Mouse (Mus musculus) spleen, postnatal 36 days (tissue): ENCODE results near the gene Pfkfb4.
A peak's percentile ranks its signal among the peaks of the same experiment; 100 is the strongest.

Source experiments
- DNase-seq, 2 experiments: peaks; one replicate each; pipeline ENCODE4 v3.0.0; 2022; ENCODE audit warnings: low spot score in 2 of 2, mixed read lengths in 1 of 2

The Pfkfb4 gene

GRCm38 (mm10) chr9:108991428-108992084, at the start of gene Pfkfb4:
TSS of gene Pfkfb4 (plus strand) at chr9:108991778.
- DNase-seq, result peak; percentile 99 to 100

GRCm38 (mm10) chr9:108945111-108945510, 46.5 kb upstream of the Pfkfb4 start:
- DNase-seq, result no peak

DNA sequence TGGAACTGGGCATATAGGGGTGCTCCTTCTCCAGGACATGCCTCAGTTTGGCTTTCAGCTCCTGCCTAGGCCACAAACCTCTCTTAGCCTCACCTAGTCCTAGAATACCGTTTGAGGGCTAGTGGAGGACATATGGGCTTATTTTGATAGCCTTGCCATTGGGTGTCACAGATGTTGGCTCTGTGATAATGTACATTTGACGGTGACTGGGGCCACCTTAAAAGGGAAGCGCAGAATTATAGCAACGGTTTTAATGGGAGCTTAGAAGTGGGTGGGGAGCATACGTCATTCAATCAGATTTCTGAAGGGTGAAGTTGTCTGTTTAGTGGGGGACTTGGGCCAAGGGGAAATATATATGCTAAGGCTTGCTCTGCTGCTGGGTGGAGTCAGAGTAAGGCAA, 46.0 kb upstream of the Pfkfb4 start:
- no peak for DNase-seq

- peak in 1 of 2 experiments; percentile 9 for DNase-seq
Observed at GRCm38 (mm10) chr9:108949231-108949966, 42.2 kb upstream of the Pfkfb4 start.

- DNase-seq, result no peak
Observed at GRCm38 (mm10) chr9:108949967-108950728, 41.4 kb upstream of the Pfkfb4 start.

GRCm38 (mm10) chr9:108953081-108953636, 38.4 kb upstream of the Pfkfb4 start, which contains the start of gene Col7a1:
TSS of gene Col7a1 (plus strand) at chr9:108953586.
- no peak for DNase-seq

DNA sequence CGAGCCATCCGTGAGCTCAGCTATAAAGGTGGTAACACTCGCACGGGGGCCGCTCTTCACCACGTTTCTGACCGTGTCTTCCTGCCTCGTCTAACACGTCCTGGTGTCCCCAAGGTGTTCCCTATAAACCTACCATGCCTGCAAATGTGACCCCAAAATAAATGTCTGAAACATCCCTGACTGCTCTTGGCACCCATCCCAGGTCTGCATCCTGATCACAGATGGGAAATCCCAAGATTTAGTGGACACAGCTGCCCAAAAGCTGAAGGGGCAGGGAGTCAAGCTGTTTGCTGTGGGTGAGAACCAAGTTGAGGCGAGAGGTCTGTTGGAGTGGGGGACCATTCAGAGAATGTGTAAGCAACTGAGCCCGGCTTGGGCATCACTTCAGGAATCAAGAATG, 36.3 kb upstream of the Pfkfb4 start:
- DNase-seq, result no peak

- no peak for DNase-seq
Observed at GRCm38 (mm10) chr9:108955846-108956245, 35.7 kb upstream of the Pfkfb4 start.

- no peak for DNase-seq
Observed at GRCm38 (mm10) chr9:108963577-108963976, 28.0 kb upstream of the Pfkfb4 start.

- DNase-seq, result no peak
Observed at GRCm38 (mm10) chr9:108964338-108964737, 27.2 kb upstream of the Pfkfb4 start.

- DNase-seq, result no peak
Observed at GRCm38 (mm10) chr9:108970623-108971022, 21.0 kb upstream of the Pfkfb4 start.

DNA sequence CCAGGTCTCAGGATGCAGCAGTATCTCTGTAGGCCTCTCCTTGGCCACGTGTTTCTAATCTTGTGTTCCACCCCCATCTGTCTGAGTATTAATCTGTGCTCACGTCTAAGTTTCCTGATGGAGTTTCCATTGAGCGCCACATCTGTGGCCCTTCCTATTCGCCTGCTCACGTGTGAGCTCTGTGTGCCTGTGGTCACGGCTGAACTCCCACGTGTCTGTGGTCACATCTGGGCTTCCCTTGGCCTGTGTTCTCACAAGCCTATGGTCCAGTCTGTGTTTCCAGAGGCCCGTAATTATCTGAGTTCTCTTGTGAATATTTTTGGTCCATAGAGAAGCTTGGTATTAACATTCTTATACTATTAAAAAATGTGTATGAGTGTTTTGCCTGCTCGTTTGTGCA, 15.1 kb upstream of the Pfkfb4 start:
- no peak for DNase-seq

DNA sequence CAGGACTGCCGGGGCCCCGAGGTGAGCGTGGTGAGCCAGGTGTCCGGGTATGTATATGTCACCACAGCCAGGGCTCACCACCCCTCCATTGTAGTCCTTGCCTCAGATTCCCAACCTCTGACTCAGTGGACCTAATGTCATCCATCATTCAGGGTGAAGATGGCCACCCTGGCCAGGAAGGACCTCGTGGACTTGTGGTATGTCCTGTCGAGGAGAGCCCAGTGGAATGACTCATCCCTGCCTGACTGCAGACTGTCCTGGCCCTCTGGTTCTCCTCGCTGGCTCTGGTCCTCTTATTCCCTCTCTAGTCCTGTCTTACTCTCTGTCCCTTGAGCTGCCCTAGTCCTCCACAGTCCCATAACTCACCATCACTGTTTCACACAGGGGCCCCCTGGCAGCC, 13.6 kb upstream of the Pfkfb4 start:
- DNase-seq, result no peak

DNA sequence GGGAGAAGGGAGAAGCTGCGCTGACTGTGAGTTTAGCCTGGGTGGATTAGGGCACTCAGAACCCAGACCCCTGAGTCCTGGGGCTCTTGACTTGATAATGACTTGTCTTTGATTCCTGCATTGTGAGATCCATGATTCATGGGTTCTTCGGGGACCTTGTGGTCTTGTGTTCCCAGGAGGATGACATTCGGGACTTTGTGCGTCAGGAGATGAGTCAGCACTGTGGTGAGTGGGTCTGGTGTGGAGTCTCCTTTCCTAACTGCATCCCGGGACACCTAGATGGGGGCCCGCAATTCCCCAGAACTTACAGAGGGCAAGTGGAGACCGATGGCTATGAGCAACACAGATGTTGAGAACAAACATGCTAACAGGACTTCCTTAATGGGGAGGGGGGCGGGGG, 9.1 kb upstream of the Pfkfb4 start:
- no peak for DNase-seq

- no peak for DNase-seq
Observed at GRCm38 (mm10) chr9:108983209-108983608, 8.4 kb upstream of the Pfkfb4 start.

DNA sequence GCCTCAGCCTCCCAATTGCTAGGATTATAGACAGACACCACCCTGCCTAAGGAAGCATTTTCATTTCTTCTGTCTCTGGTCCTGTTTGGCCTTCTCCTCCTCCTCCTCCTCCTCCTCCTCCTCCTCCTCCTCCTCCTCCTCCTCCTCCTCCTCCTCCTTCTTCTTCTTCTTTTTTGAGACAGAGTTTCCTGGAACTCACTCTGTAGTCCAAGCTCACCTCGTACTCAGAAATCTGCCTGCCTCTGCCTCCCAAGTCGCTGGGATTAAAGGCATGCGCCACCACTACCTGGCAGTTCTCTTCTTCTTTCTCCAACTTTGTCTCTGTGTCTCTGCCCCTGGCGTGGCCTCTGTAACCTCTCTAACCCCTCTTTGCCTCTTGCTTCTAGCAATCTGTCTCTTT, 5.9 kb upstream of the Pfkfb4 start, which contains the start of gene Ucn2:
Ucn2 (plus strand) TSS at position 301 of the 400 bp plus-strand sequence.
- no peak for DNase-seq

DNA sequence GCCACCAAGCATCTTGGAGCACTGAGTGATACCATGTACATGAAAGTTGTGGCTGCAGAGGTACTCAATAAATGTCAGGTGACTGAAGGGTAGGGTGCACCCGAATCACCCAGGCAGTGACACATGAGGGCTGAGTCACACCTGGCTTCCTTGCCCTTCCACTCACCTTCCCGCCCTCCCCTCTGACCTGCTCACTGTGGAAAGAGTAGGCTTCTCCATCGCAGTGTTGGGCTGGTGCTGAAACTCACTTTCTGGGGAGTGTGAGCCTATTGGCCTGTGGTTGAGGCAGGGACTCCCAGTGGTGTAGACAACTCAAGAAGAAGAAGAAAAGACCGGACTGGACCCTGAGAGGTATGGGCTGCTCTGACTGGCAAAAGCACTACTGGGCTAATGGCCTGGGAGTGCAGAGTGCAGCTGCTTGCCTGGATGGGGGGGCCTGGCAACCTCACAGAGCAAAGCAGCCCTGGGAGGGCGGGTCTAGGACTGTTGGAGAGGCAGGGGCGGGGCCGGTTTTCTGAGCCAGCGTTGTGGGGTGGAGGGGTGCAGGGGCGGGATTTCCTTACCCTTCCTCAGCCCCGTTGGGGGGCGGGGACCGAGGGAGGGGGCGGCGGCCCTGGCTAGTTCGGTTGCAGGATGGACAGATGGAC, 3.8 kb upstream of the Pfkfb4 start:
- no peak for DNase-seq

DNA sequence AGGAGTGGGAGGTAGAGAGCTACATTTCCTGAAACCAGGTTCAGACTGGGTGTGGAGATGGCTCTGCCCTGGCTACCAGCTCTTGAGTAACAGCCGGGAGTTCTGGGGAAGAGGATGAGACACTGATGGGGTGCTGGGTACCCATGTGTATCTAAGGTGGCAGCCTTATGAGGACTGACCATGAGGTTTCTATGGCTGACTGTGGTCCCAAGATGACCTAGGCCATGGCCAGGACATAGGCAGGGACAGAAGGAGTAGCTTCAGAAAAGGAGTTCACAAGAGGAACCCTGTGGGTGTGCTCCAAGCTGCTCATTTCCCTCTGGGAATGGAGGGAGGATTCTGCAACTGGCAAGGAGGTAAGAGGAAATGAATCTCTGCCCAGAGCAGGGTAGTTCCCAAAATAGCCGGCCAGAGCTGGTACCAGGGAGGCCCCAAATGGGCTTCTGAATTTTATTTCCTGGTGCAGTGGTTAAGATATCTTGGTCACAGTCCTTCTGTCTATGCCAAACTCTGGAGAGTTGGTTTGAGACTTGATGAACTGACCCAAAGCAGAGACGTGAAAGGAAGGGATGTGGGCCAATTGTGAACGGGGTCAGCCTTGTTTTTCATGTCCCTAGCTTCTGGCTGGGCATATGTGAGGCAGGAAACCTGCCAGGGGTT, 1.6 kb upstream of the Pfkfb4 start:
- DNase-seq, result no peak

DNA sequence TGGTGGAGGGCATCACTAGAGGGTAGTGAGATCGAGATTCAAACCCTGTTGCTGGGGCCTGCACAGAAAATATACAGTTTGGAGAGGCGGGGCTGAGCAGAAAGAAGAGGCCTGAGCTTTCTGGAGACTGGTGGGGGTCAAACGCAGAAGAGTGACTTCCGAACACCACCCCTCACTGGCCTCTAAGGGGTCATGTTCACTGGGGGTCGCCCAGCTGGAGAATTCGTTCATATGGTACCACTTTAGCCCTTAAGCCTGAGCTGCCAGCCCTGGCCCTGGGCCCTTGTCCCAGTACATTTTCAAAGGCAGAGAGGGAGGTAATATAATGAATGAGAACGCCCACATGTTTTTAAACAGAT, 1.1 kb upstream of the Pfkfb4 start:
- no peak for DNase-seq

DNA sequence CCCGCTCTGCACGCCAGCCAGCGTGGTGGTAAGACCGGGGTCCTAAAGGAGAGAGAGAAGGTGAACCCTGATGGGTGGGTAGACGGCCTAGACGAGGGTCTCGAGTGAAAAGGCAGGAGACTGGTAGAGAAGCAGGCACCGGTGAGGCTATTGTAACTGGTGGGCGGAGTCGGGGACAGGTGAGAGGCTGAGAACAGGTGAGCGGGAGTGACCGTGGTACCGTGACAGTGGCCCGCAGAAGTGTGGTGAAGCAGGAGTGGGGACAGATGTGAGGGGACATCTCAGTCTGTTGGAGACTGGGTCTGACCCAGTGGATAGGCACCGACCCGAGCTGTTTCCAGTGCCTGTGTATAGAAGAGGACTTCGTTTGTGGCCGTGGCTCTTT, 499 bp downstream of the Pfkfb4 start:
- DNase-seq, result no peak
